Mouse (Mus musculus): ENCODE data around the gene Slc25a22. TPM values are rescaled to one million over a fixed set of nuclear protein-coding genes. Genes with fewer than 3 reads are reported as not detected.
"Not testable (repeated sequence)": the region's sequence is repeated elsewhere in the genome, so short reads cannot be mapped to it uniquely, and the experiment has no call there.

The Slc25a22 gene
- polyA plus RNA-seq, 1 experiment from 2014 or later = 14.1 TPM

GRCm38 (mm10) chr7:141455610-141456314 lies 18.1 kb upstream of the Slc25a22 start:
- Histone ChIP-seq H3K27ac (peak overlapping the region; percentile 94), H3K4me2 (peak overlapping the region; percentile 91), H3K9me3 (replicated peaks) (no peaks in the 10 kb centered on the region), H3K36me3 (peaks cover 26% of the 10 kb centered on the region), H3K4me1 (replicated peaks) (peaks cover 22% of the 10 kb centered on the region), H3K9ac (peak overlapping the region; percentile 77), H3K4me3 (peak overlapping the region; percentile 75), H3K27me3 (peaks cover under 1% of the 10 kb centered on the region)
- WGBS = 2% methylated on average over 23 of the region's 23 CpGs
- ATAC-seq (replicated peaks; ENCODE audit: insufficient number of reproducible peaks, insufficient read depth, low FRiP score, low read depth) = peak; percentile 60

GRCm38 (mm10) chr7:141454967-141455551 lies 17.4 kb upstream of the Slc25a22 start, which contains the start of gene Pnpla2:
TSS of gene Pnpla2 (plus strand) at chr7:141455198.
- under 1% methylated on average over 45 of the region's 45 CpGs for WGBS
- H3K36me3 ChIP-seq = peaks cover 32% of the 10 kb centered on the region
- peak within 1 kb of the TSS; percentile 94 for H3K27ac ChIP-seq
- no peaks in the 10 kb centered on the region for H3K27me3 ChIP-seq
- peak within 1 kb of the TSS; percentile 91 for H3K4me2 ChIP-seq
- H3K9me3 ChIP-seq (replicated peaks) = no peaks in the 10 kb centered on the region
- H3K9ac ChIP-seq = peak within 1 kb of the TSS; percentile 77
- ATAC-seq (replicated peaks; ENCODE audit: insufficient number of reproducible peaks, insufficient read depth, low FRiP score, low read depth) = peak; percentile 84
- H3K4me3 ChIP-seq = peak within 1 kb of the TSS; percentile 75
- peaks cover 21% of the 10 kb centered on the region for H3K4me1 ChIP-seq (replicated peaks)

- no peak for ATAC-seq (replicated peaks; ENCODE audit: insufficient number of reproducible peaks, insufficient read depth, low FRiP score, low read depth)
- WGBS = 75% methylated on average over 2 of the region's 2 CpGs
These were observed 15.9 kb upstream of the Slc25a22 start for GRCm38 (mm10) chr7:141453636-141454035.

GRCm38 (mm10) chr7:141451928-141452327 lies 14.2 kb upstream of the Slc25a22 start:
- H3K27ac ChIP-seq = no peak overlapping the region
- no peak overlapping the region for H3K9ac ChIP-seq
- H3K9me3 ChIP-seq (replicated peaks) = no peaks in the 10 kb centered on the region
- no peak for ATAC-seq (replicated peaks; ENCODE audit: insufficient number of reproducible peaks, insufficient read depth, low FRiP score, low read depth)
- H3K4me3 ChIP-seq = no peak overlapping the region
- H3K27me3 ChIP-seq = no peaks in the 10 kb centered on the region
- peaks cover 27% of the 10 kb centered on the region for H3K4me1 ChIP-seq (replicated peaks)
- H3K4me2 ChIP-seq = no peak overlapping the region
- H3K36me3 ChIP-seq = peaks cover 35% of the 10 kb centered on the region

More at GRCm38 (mm10) chr7:141453636-141454035, 15.9 kb upstream of the Slc25a22 start:
- H3K27ac ChIP-seq = no peak overlapping the region
- peaks cover 35% of the 10 kb centered on the region for H3K36me3 ChIP-seq
- H3K9ac ChIP-seq = no peak overlapping the region
- H3K4me1 ChIP-seq (replicated peaks) = peaks cover 23% of the 10 kb centered on the region
- no peaks in the 10 kb centered on the region for H3K9me3 ChIP-seq (replicated peaks)
- H3K4me3 ChIP-seq = no peak overlapping the region
- no peak overlapping the region for H3K4me2 ChIP-seq
- H3K27me3 ChIP-seq = no peaks in the 10 kb centered on the region

GRCm38 (mm10) chr7:141447110-141447991 lies 9.7 kb upstream of the Slc25a22 start, which contains the start of gene Rplp2:
TSS of gene Rplp2 (plus strand) at chr7:141447370.
- H3K4me2 ChIP-seq = peak within 1 kb of the TSS; percentile 65
- peaks cover 33% of the 10 kb centered on the region for H3K4me1 ChIP-seq (replicated peaks)
- H3K9me3 ChIP-seq (replicated peaks) = no peaks in the 10 kb centered on the region
- peak within 1 kb of the TSS; percentile 82 for H3K27ac ChIP-seq
- peaks cover 35% of the 10 kb centered on the region for H3K36me3 ChIP-seq
- no peaks in the 10 kb centered on the region for H3K27me3 ChIP-seq
- ATAC-seq (replicated peaks; ENCODE audit: insufficient number of reproducible peaks, insufficient read depth, low FRiP score, low read depth) = peak; percentile 88
- H3K9ac ChIP-seq = peak within 1 kb of the TSS; percentile 90
- WGBS = under 1% methylated on average over 63 of the region's 63 CpGs
- H3K4me3 ChIP-seq = peak within 1 kb of the TSS; percentile 78

- H3K4me2 ChIP-seq = peak overlapping the region; percentile 65
These were observed 8.7 kb upstream of the Slc25a22 start for GRCm38 (mm10) chr7:141446374-141446773.

GRCm38 (mm10) chr7:141443828-141444237 lies 6.1 kb upstream of the Slc25a22 start, which contains the start of gene Pidd1:
TSS of gene Pidd1 (minus strand) at chr7:141444025.
- Histone ChIP-seq H3K4me3 (peak within 1 kb of the TSS; percentile 60), H3K27ac (peak within 1 kb of the TSS; percentile 70), H3K9me3 (replicated peaks) (no peaks in the 10 kb centered on the region), H3K4me2 (peak within 1 kb of the TSS; percentile 92), H3K27me3 (no peaks in the 10 kb centered on the region), H3K4me1 (replicated peaks) (peaks cover 47% of the 10 kb centered on the region), H3K9ac (peak within 1 kb of the TSS; percentile 65), H3K36me3 (peaks cover 9% of the 10 kb centered on the region; the same call in 1 of the 2 replicates)
- ATAC-seq (replicated peaks; ENCODE audit: insufficient number of reproducible peaks, insufficient read depth, low FRiP score, low read depth) = peak; percentile 45; the same call in 1 of the 2 replicates
- under 1% methylated on average over 25 of the region's 25 CpGs for WGBS

More at GRCm38 (mm10) chr7:141446374-141446773, 8.7 kb upstream of the Slc25a22 start:
- not testable (repeated sequence) for H3K27ac ChIP-seq; H3K9ac ChIP-seq; H3K4me3 ChIP-seq; ATAC-seq (replicated peaks; ENCODE audit: insufficient number of reproducible peaks, insufficient read depth, low FRiP score, low read depth); H3K27me3 ChIP-seq; H3K9me3 ChIP-seq (replicated peaks)
- Histone ChIP-seq H3K4me1 (replicated peaks) (peaks cover 37% of the 10 kb centered on the region), H3K36me3 (peaks cover 25% of the 10 kb centered on the region; the same call in 1 of the 2 replicates)
- WGBS = 80% methylated on average over 3 of the region's 3 CpGs

GRCm38 (mm10) chr7:141443081-141443821 lies 5.6 kb upstream of the Slc25a22 start:
- peak overlapping the region; percentile 65 for H3K9ac ChIP-seq
- H3K4me3 ChIP-seq = peak overlapping the region; percentile 60
- no peak for ATAC-seq (replicated peaks; ENCODE audit: insufficient number of reproducible peaks, insufficient read depth, low FRiP score, low read depth)
- peaks cover 12% of the 10 kb centered on the region for H3K36me3 ChIP-seq
- WGBS = 17% methylated on average over 12 of the region's 12 CpGs
- peaks cover 41% of the 10 kb centered on the region for H3K4me1 ChIP-seq (replicated peaks)
- H3K27ac ChIP-seq = peak overlapping the region; percentile 54
- no peaks in the 10 kb centered on the region for H3K9me3 ChIP-seq (replicated peaks)
- no peaks in the 10 kb centered on the region for H3K27me3 ChIP-seq
- H3K4me2 ChIP-seq = peak overlapping the region; percentile 92

- 93% methylated on average over 13 of the region's 13 CpGs for WGBS
- Histone ChIP-seq H3K4me3 (0 out of 2 replicates have a peak overlapping the region, but pooled peaks have one; percentile 60), H3K27ac (no peak overlapping the region)
These were observed 4.5 kb upstream of the Slc25a22 start for GRCm38 (mm10) chr7:141442199-141442598.

GRCm38 (mm10) chr7:141441460-141441859 lies 3.8 kb upstream of the Slc25a22 start:
- no peak overlapping the region for H3K4me3 ChIP-seq
- no peak for ATAC-seq (replicated peaks; ENCODE audit: insufficient number of reproducible peaks, insufficient read depth, low FRiP score, low read depth)
- no peak overlapping the region; the same call in 1 of the 2 replicates for H3K4me2 ChIP-seq
- no peak overlapping the region for H3K9ac ChIP-seq
- WGBS = 94% methylated on average over 9 of the region's 9 CpGs
- no peaks in the 10 kb centered on the region for H3K27me3 ChIP-seq
- peaks cover 46% of the 10 kb centered on the region for H3K4me1 ChIP-seq (replicated peaks)
- no peak overlapping the region for H3K27ac ChIP-seq
- peaks cover 14% of the 10 kb centered on the region for H3K36me3 ChIP-seq
- H3K9me3 ChIP-seq (replicated peaks) = no peaks in the 10 kb centered on the region

More at GRCm38 (mm10) chr7:141442199-141442598, 4.5 kb upstream of the Slc25a22 start:
- Histone ChIP-seq H3K9ac (no peak overlapping the region), H3K36me3 (peaks cover 14% of the 10 kb centered on the region), H3K9me3 (replicated peaks) (no peaks in the 10 kb centered on the region), H3K4me1 (replicated peaks) (peaks cover 43% of the 10 kb centered on the region), H3K27me3 (no peaks in the 10 kb centered on the region), H3K4me2 (peak overlapping the region; percentile 92)
- ATAC-seq (replicated peaks; ENCODE audit: insufficient number of reproducible peaks, insufficient read depth, low FRiP score, low read depth) = no peak
